Mouse (Mus musculus) liver, postnatal 0 days (tissue): ENCODE measurements around the gene Cdc42ep3.

Experiments used
- CTCF ChIP-seq: sonication (generic); IDR thresholded peaks from 2 replicates; pipeline ENCODE4 v1.5.1; 2016; ENCODE audit warnings: antibody characterized with exemption, low read depth
- EP300 ChIP-seq: IDR thresholded peaks from 2 replicates; pipeline ENCODE4 v1.6.1; 2016; ENCODE audit warnings: antibody characterized with exemption, low read depth, mild to moderate bottlenecking

- no peak for TF ChIP-seq EP300
- TF ChIP-seq CTCF, result no peak
Measured at GRCm38 (mm10) chr17:79287302-79287701, 67.6 kb downstream of the Cdc42ep3 start.
